Mouse (Mus musculus): ENCODE results near the gene Barhl1. TPM values are rescaled to one million over a fixed set of nuclear protein-coding genes. Genes with fewer than 3 reads are reported as not detected.

Gene Barhl1
- polyA plus RNA-seq, 1 experiment from 2014 or later, result 0.70 TPM

DNA sequence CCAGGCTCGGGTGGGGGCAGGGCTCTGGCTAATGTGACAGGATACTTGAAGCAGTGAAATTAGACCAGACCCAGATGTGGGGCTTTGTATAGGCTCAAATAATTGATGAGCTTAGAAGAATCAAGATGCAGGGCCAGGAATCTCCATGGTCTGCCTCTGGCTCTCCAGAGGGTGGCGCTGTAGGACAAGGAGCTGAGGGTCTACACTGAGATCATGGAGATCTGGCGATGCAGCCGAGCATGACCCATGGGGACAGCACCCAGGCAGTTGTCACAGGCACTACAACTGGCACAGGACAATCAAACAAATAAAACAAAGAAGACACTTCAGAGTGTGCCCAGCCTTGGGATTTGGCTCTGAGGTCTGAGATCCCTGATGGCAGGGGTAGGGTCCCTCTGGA, 7.4 kb upstream of the Barhl1 start:
- Histone ChIP-seq H3K4me1 (no peaks in the 10 kb centered on the region), H3K27ac (replicated peaks) (no peak overlapping the region), H3K4me3 (no peak overlapping the region), H3K9ac (replicated peaks) (no peak overlapping the region), H3K27me3 (peaks cover 73% of the 10 kb centered on the region), H3K9me3 (no peaks in the 10 kb centered on the region), H3K36me3 (no peaks in the 10 kb centered on the region), H3K4me2 (replicated peaks) (no peak overlapping the region)
- peak; percentile 79 for ATAC-seq (replicated peaks)
- WGBS, result under 1% methylated on average over 4 of the region's 4 CpGs

DNA sequence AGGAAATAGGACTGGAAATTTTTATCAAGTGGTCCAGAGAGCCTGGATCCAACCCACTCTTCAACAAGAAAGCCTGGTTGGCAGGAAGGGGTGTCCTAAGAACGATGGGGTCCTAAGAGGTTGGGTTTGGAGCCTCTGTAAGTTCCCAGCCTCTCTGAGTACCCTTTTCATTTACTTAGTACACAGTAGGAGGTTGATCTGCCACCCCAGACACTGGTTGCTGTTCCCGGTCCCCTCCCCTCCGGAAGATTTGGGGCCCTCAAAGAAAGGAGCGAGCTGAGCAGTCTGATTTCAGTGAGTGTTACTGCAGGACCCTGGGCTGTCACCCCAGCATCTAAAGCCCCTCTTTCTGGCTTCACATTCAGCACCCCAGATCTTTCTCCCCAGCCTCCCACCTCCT, 2.5 kb upstream of the Barhl1 start:
- no peak overlapping the region for H3K27ac ChIP-seq (replicated peaks)
- H3K4me2 ChIP-seq (replicated peaks), result no peak overlapping the region
- WGBS, result 2% methylated on average over 4 of the region's 4 CpGs
- no peak for ATAC-seq (replicated peaks)
- no peaks in the 10 kb centered on the region for H3K36me3 ChIP-seq
- peaks cover 88% of the 10 kb centered on the region for H3K27me3 ChIP-seq
- no peak overlapping the region for H3K9ac ChIP-seq (replicated peaks)
- no peaks in the 10 kb centered on the region for H3K9me3 ChIP-seq
- peaks cover 11% of the 10 kb centered on the region for H3K4me1 ChIP-seq
- no peak overlapping the region for H3K4me3 ChIP-seq

DNA sequence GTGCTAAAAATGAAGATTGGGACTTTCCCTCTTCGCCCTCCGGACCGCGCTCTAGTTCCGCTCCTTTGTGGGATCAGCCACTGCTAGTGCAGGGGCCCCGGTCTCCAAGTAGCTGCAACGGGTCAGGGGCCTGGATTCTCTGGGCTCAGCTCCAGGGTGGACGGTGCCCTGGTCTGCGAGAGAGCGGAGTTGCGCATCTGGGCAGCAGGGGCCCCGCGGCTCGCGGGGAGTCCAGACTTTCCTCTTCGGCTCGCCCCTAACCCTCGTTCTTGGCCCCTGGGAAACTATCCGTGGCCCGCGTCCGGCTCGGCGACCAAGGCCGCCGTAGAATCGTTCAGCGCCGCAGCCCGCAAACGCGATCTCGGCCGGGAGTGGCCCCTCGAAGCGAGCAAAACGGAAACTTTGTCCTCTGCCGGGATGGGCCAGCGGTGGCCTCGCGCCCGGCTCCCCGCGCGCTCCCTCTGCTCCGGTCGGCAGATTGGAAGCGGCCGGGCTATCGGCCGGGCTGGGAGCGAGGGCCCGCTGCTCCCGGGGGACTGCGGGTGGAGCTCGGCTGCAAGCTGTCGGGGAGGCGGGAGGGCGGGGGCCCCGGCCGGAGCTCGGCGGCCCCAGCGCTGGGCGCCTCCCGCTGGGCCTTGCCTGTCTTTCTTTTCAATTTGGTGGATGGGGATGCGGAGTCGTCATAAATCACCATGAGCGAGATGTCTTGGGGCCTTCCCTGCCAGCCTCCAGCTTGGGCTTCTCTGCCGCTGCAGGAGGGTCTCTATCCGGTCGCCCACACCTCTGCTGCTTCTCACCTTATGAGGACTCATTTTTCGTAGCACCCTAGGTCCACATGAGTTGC, 1.3 kb upstream of the Barhl1 start:
- Histone ChIP-seq H3K9ac (replicated peaks) (no peak overlapping the region), H3K36me3 (no peaks in the 10 kb centered on the region), H3K27me3 (peaks cover 90% of the 10 kb centered on the region), H3K9me3 (no peaks in the 10 kb centered on the region), H3K4me2 (replicated peaks) (no peak overlapping the region), H3K4me3 (no peak overlapping the region), H3K27ac (replicated peaks) (no peak overlapping the region), H3K4me1 (peaks cover 11% of the 10 kb centered on the region)
- under 1% methylated on average over 73 of the region's 73 CpGs for WGBS
- no peak for ATAC-seq (replicated peaks)

GRCm38 (mm10) chr2:28917156-28917517, 669 bp upstream of the Barhl1 start:
- no peak overlapping the region for H3K9ac ChIP-seq (replicated peaks)
- H3K4me1 ChIP-seq, result peaks cover 14% of the 10 kb centered on the region
- no peaks in the 10 kb centered on the region for H3K36me3 ChIP-seq
- peaks cover 87% of the 10 kb centered on the region for H3K27me3 ChIP-seq
- no peaks in the 10 kb centered on the region for H3K9me3 ChIP-seq
- no peak overlapping the region for H3K4me3 ChIP-seq
- no peak overlapping the region for H3K27ac ChIP-seq (replicated peaks)
- no peak overlapping the region for H3K4me2 ChIP-seq (replicated peaks)
- WGBS, result 8% methylated on average over 11 of the region's 11 CpGs
- no peak for ATAC-seq (replicated peaks)

- no peaks in the 10 kb centered on the region for H3K36me3 ChIP-seq
- H3K4me3 ChIP-seq, result no peak overlapping the region
- ATAC-seq (replicated peaks), result no peak
- no peak overlapping the region for H3K27ac ChIP-seq (replicated peaks)
- WGBS, result under 1% methylated on average over 46 of the region's 50 CpGs
- H3K4me2 ChIP-seq (replicated peaks), result no peak overlapping the region
- H3K4me1 ChIP-seq, result peaks cover 21% of the 10 kb centered on the region
- no peak overlapping the region for H3K9ac ChIP-seq (replicated peaks)
- H3K9me3 ChIP-seq, result no peaks in the 10 kb centered on the region
- H3K27me3 ChIP-seq, result peaks cover 86% of the 10 kb centered on the region
Measured at GRCm38 (mm10) chr2:28915768-28916512, 528 bp downstream of the Barhl1 start.

DNA sequence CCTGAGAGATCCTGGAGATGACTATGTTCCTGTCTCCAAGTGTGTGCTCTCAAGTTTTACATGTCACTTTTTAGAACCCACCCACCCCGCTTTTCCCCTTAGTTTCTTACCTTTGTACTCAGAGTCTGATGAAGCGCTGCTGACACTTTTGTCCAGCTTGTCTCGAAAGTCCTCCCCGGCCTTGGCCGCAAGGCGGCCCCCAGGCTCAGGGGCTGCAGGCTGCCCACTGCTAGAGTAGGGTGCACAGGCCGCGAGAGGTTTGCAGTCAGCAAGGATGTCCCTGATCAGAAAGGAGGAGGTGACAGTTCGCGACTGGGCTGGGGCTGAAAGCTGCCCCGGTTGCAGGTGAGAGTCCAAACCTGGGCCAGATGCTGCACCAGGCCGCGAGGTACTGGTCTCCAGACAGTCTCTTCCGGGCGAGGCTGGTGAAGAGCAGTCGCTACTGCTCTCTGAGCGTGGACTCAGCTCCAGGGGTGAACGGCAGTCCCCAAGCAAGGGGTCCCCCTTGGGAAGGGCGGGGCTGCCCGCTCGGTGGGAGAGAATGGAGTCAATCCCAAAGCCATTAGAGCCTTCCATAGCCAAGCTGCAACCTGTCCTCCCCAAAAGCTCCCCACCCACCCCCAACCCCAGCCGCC, 1.2 kb downstream of the Barhl1 start:
- Histone ChIP-seq H3K4me2 (replicated peaks) (no peak overlapping the region), H3K9ac (replicated peaks) (no peak overlapping the region), H3K4me1 (peaks cover 21% of the 10 kb centered on the region), H3K27me3 (peaks cover 86% of the 10 kb centered on the region), H3K4me3 (no peak overlapping the region), H3K27ac (replicated peaks) (no peak overlapping the region), H3K36me3 (no peaks in the 10 kb centered on the region), H3K9me3 (no peaks in the 10 kb centered on the region)
- 2% methylated on average over 22 of the region's 22 CpGs for WGBS
- ATAC-seq (replicated peaks), result no peak

GRCm38 (mm10) chr2:28914121-28914520, 2.3 kb downstream of the Barhl1 start:
- Histone ChIP-seq H3K9me3 (no peaks in the 10 kb centered on the region), H3K9ac (replicated peaks) (no peak overlapping the region), H3K27me3 (peaks cover 88% of the 10 kb centered on the region), H3K4me3 (no peak overlapping the region), H3K27ac (replicated peaks) (no peak overlapping the region), H3K4me2 (replicated peaks) (no peak overlapping the region), H3K36me3 (no peaks in the 10 kb centered on the region), H3K4me1 (peaks cover 26% of the 10 kb centered on the region)
- 0% methylated on average over 2 of the region's 2 CpGs for WGBS
- ATAC-seq (replicated peaks), result no peak

- Histone ChIP-seq H3K9ac (replicated peaks) (no peak overlapping the region), H3K36me3 (no peaks in the 10 kb centered on the region), H3K4me3 (no peak overlapping the region), H3K27me3 (peaks cover 88% of the 10 kb centered on the region), H3K4me2 (replicated peaks) (no peak overlapping the region), H3K27ac (replicated peaks) (no peak overlapping the region), H3K4me1 (peaks cover 37% of the 10 kb centered on the region), H3K9me3 (no peaks in the 10 kb centered on the region)
- 2% methylated on average over 4 of the region's 4 CpGs for WGBS
- no peak for ATAC-seq (replicated peaks)
Measured at GRCm38 (mm10) chr2:28912961-28913360, 3.5 kb downstream of the Barhl1 start.

DNA sequence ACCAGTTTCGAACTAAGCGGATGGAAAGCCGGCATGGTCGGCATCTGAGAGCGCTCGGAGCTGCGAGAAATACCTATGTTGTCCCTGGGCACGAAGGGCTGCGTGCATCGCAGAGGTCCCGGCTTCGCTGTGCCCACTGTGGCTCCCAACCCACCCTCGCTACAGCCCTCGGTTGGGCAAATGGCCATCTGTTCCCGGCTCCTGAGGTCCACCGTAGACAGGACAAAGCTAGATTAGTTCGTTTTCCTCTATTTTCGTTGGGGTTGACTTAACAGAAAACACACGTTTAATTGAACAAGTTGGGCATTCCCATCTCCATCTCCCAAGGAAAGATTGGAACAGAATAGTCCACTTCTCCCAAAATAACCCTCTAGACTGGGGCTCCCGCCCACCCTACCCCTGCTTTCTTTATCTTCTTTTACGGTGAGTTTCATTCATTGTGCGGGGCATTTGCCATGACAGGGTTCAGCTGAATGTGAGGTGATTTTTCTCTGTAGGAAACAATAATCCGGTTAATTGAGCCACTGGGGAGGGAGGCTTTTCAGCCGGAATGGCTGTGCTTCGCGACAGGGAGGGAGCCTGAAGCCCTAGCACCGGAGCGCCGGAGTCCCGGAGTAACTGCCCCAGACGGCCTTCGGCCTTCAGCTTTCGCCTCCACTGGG, 4.3 kb downstream of the Barhl1 start:
- Histone ChIP-seq H3K27me3 (peaks cover 94% of the 10 kb centered on the region), H3K27ac (replicated peaks) (no peak overlapping the region), H3K4me1 (peaks cover 40% of the 10 kb centered on the region), H3K36me3 (no peaks in the 10 kb centered on the region), H3K9ac (replicated peaks) (no peak overlapping the region), H3K4me2 (replicated peaks) (no peak overlapping the region), H3K4me3 (no peak overlapping the region), H3K9me3 (no peaks in the 10 kb centered on the region)
- no peak for ATAC-seq (replicated peaks)
- WGBS, result under 1% methylated on average over 33 of the region's 33 CpGs

DNA sequence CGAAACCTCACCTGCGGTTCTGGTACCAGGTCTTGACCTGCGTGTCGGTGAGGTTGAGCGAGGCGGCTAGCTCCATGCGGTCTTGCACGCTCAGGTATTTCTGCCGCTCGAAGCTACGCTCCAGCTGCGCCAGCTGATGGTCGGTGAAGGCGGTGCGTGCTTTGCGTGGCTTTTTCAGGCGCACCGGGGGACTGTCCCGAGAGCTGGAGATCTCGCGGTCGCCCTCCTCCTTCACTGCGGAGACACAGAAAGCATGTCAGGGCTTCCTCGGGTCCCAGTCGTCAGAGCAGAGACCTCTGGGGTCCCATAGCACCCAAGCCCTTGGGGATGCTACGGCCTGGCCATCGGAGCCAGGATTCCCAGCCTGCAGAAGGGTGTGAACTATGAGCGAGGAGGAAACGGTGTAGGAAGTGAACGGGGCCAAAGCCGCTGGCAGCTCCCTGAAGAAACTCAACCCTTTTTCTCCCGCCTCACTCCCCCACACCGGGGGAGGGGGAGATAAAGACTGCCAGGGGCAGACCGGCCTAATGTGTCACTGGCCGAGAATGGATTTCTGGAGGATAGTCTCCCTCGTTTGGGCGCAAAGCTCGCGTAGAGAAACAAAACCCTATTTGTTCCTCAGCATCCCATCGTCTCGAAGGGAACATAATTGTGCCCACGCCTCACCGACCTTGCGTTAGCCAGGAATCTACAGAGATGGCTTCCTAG, 5.0 kb downstream of the Barhl1 start:
- no peaks in the 10 kb centered on the region for H3K9me3 ChIP-seq
- ATAC-seq (replicated peaks), result no peak
- H3K4me3 ChIP-seq, result no peak overlapping the region
- H3K27me3 ChIP-seq, result peaks cover 94% of the 10 kb centered on the region
- no peaks in the 10 kb centered on the region for H3K36me3 ChIP-seq
- H3K9ac ChIP-seq (replicated peaks), result no peak overlapping the region
- no peak overlapping the region for H3K27ac ChIP-seq (replicated peaks)
- no peak overlapping the region for H3K4me2 ChIP-seq (replicated peaks)
- WGBS, result 1% methylated on average over 44 of the region's 44 CpGs
- peaks cover 40% of the 10 kb centered on the region for H3K4me1 ChIP-seq

GRCm38 (mm10) chr2:28910877-28911276, 5.6 kb downstream of the Barhl1 start:
- no peaks in the 10 kb centered on the region for H3K9me3 ChIP-seq
- no peaks in the 10 kb centered on the region for H3K36me3 ChIP-seq
- H3K27me3 ChIP-seq, result peaks cover 94% of the 10 kb centered on the region
- 12% methylated on average over 3 of the region's 3 CpGs for WGBS
- peaks cover 37% of the 10 kb centered on the region for H3K4me1 ChIP-seq
- no peak for ATAC-seq (replicated peaks)
- no peak overlapping the region for H3K27ac ChIP-seq (replicated peaks)
- no peak overlapping the region for H3K9ac ChIP-seq (replicated peaks)
- H3K4me3 ChIP-seq, result no peak overlapping the region
- H3K4me2 ChIP-seq (replicated peaks), result no peak overlapping the region

Measured in forebrain, embryonic 15.5 days (tissue).